Mouse (Mus musculus): ENCODE measurements around the gene Zzz3.
"Not testable (repeated sequence)": the region's sequence is repeated elsewhere in the genome, so short reads cannot be mapped to it uniquely, and the experiment has no call there.

The Zzz3 gene

DNA sequence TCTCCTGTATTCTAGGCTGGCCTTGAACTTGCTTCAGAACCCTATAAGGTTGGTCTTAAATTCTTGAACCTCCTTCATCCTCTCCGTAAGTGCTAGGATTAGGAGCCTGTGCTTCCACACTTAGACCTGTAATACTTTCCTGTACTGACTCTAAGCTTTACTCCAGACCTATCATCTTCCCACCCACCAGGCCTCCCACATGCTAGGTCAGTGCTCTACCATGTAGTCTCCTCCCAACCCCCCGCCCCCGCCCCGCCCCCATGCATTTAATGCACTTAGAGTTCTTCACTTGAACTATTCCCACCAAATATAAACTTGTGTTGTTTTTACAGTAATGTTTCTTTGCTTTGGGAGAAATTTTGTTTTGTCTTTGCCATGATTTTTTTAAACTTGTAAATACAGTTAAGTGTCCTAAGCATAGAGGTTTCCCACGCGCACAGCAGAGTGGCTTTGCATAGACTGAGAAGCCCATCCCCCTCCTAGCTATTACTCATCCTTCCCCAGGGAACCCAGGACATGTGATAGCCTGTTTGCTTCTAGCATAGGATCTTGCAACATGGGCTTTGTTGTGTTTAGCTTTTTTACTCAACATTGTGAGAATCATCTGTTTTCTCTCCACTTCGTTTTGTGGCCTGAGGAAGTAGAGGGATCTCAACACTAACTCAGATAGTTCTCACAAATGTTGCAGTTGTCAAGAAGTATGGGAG is 6.8 kb downstream of the Zzz3 start:
- peak in 1 of 2 experiments; percentile 34 for DNase-seq (ENCODE audit: low spot score in 2 of 2)

DNA sequence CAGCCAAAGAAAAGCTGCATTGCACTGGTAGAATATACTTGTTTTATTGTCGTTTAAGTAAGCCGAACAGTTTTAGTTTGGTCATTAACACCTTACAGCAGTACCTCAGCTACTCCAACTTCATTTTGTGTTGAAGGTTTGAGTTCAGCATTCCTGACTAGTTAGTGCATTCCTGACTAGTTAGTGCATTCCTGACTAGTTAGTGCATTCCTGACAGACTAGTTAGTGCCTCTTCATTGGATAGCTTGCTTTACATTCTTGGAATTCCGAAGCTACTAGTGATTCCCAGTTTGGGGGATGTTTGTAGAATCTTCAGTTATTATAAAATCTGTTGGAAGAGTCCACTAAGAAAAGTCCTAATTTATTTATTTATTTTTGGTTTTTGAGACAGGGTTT is 7.4 kb downstream of the Zzz3 start:
- DNase-seq (ENCODE audit: low spot score in 2 of 2), result no peak

DNA sequence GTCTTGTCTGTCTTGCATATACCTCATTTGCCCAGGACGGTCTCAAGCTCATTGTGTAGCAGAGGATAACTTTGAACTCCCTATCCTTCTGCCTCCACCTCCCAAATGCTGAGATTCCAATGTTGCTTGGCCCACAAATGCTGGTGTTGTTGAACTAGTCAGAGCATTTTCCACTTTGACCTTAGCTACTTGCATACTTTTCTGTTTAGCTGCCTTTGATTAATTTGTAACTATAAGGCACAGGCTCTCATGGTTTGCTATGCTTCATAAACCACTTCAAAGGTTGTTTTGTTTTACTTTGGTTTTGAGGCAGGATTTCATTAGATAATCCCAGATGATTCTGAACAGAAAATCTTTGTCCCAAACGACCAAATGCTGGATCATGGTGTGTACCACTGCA is 8.6 kb downstream of the Zzz3 start:
- DNase-seq (ENCODE audit: low spot score in 2 of 2), result no peak

DNA sequence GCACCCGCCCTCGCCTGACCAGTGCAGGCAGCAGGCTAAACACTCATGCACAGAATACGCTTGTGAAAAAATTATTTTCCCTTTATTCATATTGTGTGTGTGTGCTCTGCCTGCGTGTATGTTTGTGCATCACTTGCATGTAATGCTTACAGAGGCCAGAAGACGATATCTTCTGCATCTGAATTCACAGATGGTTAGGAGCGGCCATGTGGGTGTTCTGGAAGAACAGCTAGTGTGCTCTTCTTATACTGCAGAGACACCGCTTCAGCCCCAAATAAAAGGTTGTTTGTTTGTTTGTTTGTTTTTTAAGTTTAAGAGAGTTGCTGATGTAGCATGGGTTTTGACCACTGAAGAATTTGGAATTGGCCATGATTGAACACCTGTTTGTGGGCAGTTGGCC is 10.1 kb downstream of the Zzz3 start:
- no peak for DNase-seq (ENCODE audit: low spot score in 2 of 2)

DNA sequence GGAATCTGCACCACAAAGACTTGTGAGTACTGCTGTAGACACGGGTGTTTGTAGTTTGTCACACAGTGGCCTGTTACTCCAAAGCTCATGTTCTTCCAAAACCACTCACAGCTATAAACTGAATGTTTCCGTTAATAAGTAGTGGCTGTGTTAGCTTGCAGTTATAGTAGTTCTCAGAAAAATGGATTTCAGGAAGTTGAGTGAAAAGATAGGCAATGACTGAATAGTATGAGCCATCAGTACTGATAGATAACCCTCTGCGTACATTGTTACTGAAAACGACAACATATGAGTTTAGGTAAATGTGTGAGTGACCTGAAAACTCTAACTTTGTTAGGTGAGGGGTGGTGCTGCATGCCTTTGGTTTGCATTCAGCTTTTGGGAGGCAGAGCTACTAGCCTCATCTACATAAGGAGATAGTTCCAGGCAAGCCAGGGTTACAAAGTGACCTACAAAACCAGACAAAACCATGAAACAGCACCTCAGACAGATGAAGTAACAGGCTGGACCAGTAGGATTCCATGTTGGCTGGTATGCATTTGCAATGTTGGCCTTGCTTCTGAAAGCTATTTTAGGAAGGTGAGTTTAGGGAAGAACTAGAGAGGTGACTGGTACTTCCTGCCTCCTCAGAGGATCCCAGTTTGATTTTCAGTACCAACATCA is 10.8 kb downstream of the Zzz3 start:
- no peak for DNase-seq (ENCODE audit: low spot score in 2 of 2)

DNA sequence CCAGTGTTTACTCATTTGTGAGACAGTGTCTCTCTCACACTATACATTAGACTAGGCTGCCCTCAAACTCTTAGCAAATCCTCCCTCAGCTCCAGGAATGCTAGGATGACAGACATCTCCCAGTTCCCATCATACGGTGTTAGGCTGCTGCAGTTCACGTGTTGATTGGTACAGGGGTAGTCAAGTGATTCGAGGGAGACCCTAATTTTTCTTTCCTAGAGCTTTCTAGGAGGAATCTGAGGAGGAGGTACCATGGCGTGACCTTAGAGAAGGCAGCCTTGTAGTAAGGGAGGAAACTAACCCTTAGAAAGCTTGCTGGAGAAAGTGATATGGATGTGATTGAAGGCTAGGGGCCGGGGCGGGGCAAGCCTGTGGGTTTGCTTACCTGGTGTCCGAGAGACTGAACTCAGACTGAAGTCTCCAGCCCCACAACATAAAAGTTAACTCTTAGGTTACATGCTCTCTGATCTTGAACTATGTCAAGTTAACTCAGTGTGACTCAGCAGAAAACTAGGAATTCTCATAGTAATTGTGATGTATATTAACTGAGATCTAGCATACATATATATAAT is 15.8 kb downstream of the Zzz3 start:
- no peak for DNase-seq (ENCODE audit: low spot score in 2 of 2)

DNA sequence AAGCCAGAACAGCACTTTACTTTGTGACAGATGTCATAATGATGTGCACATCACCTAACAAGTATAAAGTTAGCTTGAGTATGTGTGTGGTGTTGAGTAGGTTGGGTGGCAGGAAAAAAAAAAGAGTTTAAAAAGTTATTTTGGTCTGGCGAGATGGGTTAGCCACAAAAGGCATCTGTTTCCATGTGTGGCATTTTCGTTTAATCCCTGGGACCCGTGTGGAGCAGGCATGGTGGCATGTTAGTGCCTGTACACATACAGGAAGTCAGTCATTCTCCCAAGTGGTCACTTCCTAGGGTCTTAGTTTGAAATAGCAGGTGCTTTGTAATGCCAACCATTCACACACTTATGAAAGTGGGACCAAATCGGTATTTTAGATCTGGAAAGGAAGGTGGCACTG is 17.1 kb downstream of the Zzz3 start:
- no peak for DNase-seq (ENCODE audit: low spot score in 2 of 2)

DNA sequence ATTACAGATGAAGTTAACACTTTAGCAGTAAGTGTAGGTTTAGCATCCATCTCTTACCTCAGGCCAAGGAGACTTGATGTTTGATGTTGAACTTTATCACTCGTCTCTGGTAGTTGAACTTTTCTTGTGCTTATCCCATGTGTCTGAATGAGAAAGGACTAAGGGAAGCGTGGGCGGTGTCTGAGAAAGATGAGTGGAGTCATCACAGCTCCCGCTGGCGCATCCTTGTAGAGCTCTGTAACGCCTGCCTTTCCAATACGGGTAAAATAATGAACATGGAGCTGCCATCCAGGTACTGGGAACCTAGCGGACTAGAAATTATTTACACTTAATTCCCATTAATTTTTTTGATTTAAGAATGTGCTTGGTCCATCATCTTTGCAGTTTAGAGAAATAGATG is 33.7 kb downstream of the Zzz3 start:
- DNase-seq (ENCODE audit: low spot score in 2 of 2), result no peak

DNA sequence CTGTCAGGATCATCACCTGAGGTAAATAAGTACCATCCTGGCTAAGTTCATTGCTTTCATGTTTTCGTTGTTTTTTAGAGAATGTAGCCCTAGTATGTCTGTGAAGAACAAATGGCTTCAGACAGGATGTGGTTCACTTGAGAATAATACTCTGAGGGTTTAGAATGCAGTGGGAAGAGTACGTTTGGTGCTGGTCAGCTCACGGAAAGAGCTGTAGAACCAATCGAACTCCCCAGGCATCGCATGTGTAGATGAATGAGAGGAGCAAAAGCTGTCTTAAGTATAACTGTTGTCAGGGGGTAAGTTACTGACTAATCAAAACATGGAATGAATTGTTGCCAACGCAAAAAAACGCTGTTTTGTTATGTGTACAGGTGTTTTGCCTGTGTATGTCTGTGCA is 37.4 kb downstream of the Zzz3 start:
- no peak for DNase-seq (ENCODE audit: low spot score in 2 of 2)

DNA sequence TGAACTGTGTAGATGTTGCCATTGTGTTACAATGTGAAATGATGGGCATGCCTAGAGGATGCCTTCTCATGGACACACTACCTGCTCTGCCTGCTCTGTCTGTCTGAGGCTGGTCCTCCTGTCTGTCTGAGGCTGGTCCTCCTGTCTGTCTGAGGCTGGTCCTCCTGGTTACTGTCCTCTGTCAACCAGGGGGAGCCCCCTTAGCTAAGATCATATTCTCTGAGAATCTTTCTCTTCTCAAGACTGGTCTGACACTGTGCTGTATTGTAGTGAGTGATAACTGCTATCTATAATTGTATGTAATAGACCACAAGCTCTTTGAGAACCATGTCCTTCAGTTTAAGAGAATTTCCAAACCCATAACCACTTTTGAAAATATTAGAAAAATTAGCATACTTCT is 40.3 kb downstream of the Zzz3 start:
- DNase-seq (ENCODE audit: low spot score in 2 of 2), result no peak

DNA sequence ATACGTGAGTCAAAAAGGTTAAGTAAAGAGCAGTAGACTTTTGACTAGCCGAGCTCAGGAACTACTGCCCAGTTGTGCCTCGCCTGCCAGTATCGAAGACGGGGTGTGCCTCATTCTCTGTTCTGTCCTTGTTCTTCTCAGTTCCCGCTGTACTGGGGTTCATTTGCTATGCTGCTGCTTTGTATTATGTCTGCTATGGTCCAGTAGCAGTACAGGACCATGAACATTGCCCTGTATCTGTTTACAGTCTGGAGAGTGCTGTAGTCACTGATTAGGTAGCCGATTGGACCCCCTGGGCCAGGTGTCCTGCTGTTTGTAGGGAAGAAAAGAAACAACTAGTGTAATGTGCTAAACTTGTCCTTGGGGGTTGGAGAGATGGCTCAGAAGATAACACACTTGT is 42.8 kb downstream of the Zzz3 start:
- no peak for DNase-seq (ENCODE audit: low spot score in 2 of 2)

DNA sequence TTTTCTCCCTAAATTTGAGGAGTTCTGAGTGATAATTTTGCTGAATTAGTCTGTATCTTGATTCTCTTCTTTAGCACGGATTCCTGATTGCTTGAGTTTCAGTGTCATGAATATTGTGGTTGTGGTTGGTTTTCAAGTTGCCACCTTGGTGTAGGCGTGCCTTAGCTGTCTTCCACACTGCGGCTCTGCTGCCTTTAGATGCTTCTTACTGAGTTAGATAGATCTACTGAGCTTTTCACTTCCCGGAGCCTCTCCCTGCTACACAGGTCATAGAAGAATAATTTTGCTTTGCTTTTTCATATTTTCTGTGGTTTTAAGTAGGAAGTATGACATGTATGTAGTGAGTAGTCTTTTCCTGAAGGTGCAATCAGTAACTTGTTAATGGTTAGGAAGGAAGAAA is 47.5 kb downstream of the Zzz3 start:
- DNase-seq (ENCODE audit: low spot score in 2 of 2), result no peak

DNA sequence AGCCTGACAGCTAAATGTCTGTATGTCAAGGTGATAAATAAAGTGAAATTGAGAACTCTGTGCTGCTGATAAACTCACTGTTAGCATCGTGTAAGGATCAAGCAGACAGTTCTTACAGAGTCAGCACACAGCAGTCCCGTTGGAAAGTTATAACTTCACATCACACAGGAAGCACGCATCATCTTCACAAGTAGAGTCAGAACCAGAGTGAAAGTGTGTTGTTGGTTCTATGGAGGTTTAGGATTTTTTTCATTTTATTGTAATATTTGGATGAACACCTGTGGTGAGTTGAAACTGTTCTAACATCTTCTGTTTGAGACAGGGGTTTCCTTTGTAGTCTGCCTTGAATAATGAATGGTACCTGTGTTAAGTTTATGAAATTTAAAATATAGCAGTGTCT is 48.8 kb downstream of the Zzz3 start:
- no peak for DNase-seq (ENCODE audit: low spot score in 2 of 2)

DNA sequence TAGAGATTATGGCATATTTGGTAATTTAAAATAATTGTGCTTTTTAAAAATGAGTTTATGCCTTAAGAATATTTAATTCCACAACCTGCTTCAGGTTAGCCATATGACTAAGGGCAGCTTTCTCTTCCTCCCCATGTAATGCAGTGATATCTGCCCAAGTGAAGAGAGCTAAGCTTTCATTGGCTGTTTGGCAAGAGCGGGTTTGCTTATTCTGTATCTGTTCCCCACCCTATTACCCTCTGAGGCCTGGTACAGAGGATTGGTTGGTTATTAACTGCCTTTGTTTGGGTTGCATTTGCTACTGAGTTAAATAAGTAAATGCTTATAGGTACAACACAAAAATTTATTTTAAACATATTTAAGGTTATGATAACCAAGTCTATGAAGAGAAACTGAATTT is 51.7 kb downstream of the Zzz3 start:
- no peak for DNase-seq (ENCODE audit: low spot score in 2 of 2)

DNA sequence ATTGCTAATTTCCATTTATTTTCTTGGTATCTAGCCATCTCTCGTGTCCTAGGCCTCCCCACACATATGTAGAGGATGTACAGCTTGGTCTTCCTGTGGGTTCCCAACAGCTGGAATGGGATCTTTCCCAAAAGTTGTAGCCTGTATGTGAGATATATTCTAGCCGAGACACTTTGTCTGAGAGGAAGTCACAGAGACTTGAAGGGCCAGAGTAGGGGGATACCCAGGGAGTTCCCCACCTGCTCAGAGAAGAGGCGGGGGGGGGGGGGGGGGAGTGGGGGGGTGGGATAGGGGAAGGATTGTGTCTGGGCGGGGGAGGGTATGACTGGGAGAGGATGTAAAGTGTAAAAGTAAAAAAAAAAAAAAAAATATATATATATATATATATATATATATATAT is 57.9 kb downstream of the Zzz3 start:
- DNase-seq (ENCODE audit: low spot score in 2 of 2), result no peak

DNA sequence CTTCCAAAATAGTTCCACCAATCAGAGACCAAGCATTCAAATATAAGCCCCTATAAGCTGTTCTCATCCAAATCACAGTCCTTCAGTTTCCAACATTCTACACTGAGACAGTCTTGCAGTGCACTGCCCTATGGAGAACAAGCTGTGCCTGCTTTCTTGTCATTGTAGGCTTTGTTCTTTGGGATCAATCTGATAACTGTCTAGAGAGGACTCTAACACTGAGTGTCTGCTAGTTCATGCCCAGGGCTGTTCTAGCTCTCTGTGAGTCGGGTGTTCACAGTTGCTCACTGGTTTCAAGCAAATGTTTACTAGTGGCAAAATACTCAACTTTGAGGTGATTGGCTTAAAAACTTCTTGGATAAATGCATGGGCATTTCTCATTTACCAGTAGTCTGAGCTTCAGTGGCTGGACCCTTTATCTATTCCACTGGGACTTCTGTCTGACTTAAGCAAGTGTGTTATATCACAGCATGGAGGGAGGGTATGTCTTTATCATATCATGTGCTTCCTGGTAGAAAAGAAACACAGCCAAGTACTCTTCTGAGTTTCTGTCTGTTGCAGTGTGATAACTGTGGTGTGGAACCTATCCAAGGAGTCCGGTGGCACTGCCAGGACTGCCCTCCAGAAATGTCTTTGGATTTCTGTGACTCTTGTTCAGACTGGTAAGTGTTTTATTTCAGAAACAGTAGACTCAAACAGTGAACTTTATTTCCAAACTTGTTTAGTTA is 62.2 kb downstream of the Zzz3 start:
- no peak for DNase-seq (ENCODE audit: low spot score in 2 of 2)

DNA sequence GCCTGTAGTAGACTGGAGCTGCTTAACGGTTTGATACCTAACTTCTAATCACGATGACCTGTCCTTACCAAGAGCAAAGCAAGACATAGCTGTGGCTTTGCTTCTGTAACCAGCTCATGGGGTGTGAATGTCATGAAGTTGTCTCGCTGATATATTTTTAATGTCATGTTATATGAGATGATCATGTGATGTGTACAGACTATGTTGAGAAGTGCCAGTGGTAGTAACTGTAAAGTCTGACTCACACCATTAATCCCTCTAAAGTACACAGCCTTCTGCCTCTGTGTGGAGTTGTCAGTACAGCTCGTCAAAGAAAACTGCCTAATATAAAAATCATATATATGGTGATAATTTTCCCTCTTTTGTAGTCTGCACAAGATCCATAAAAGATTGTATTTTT is 63.6 kb downstream of the Zzz3 start:
- DNase-seq (ENCODE audit: low spot score in 2 of 2), result not testable (repeated sequence)

DNA sequence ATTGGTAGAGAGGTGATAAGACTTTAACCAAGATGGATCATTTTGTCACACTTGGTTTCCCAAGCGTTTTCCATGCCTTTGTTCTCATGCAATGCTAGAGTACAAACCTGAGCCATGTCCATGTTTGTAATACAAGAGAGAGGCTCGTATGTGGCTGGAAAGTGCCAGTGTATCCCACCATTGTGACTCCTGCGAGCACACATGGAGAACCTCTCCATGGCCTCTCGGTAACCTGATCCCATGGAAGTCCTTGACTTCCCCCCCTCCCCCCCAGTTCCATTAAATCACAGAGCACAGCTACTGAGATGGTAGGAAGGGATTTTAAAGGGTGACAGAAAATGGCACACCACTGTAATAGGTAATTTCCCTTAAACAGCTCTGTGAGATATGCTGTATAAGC is 65.5 kb downstream of the Zzz3 start:
- no peak for DNase-seq (ENCODE audit: low spot score in 2 of 2)

DNA sequence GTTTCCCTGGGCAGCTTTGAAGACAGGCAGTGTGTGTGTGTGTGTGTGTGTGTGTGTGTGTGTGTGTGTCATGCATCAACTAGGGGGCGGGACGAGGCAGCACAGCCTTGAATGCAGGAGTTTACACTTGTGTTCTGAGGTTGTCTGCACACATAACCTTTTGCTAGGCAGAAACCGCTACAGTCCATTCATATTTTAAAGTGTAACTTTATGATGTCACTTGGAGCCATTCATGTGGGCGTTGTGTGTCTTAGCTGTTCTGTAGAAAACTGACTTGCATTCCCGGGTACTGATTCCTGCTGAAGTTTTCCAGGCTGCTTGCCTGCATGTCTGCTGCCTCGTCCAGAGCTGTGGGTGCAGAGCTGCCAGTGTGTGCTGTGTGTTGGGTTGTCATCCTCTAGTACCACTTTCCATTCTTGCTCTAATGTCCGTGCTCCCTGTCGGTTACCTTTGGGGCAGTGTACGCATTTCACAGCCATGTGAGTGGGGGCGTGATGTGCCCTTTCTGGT is 66.8 kb downstream of the Zzz3 start:
- no peak for DNase-seq (ENCODE audit: low spot score in 2 of 2)

DNA sequence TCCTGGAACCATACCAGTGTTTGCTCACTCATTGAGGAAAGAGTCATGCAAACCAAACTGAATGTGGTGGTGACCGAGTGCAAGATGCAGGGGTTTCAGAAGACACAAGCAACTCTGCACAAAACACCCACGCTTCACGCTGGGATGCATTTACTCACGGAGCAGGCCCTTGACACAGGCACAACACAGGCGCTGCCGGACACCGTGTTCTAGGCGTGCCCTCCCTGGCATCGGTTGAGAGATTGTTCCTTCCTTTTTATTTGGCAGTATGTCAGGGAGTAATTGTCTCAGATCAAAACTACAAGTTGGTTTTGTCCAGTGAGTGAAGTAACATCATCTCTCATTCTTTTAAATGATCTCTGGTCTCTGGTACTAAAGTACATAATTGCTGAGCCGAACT is 67.6 kb downstream of the Zzz3 start:
- no peak for DNase-seq (ENCODE audit: low spot score in 2 of 2)

DNA sequence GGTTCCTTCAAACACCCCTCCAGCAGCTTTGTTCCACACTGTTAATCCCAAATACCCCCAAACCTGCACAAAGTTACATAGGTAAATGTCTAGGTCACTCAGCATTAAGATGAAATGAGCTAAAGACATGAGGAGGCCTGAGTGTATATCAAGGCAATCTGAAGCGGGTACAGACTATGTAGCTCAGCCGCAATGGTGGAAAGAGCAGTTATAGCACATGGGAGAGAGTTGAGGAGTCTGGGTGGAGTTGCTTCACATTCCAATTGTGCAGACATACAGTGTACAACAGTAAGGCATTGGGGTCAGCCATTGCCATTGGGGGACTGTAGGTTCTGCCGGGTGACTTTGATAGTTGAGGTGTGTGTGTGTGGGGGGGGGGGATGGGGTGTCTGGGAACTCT is 69.2 kb downstream of the Zzz3 start:
- DNase-seq (ENCODE audit: low spot score in 2 of 2), result no peak

DNA sequence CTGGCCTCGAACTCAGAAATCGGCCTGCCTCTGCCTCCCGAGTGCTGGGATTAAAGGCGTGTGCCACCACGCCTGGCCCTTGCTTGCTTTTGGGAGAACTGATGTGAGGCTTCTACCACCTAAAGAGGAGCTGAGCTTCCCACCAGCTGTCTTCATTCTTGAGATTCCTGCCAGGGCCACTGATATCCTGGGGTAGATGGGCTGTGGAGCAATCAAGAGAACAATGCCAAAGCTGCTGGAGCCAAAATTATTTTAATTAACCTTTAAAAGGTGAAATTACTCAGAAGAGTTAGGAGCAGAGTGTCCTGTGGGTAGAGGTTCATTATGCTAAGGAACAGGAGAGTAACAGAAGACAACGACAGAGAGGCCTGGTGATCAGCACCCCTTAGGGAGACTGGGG is 70.1 kb downstream of the Zzz3 start:
- no peak for DNase-seq (ENCODE audit: low spot score in 2 of 2)

DNA sequence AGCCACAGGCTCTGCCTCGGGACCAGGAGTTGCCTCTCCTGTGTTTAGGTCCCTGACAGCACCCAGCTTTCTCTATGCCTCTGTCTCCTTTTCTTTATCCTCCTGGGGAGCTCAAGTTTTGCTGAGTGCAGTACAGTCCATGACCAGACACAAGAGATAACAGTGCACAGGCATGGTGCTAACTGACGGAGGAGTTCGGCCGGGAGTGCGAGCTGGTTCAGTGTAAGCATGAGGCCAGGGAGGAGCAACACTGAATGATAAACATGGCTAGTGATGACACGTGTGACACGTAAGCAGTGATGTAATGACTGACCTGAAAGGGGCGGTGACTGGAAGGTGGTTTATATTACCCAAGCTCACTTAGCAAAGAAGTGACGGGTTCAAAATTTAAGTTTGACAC is 71.6 kb downstream of the Zzz3 start:
- DNase-seq (ENCODE audit: low spot score in 2 of 2), result no peak

Data from left cerebral cortex, adult 9 months (tissue).